In genomic region chr3:32059888-32060656, GRCm38 (mm10) we compare ENCODE assay signal across 10 mouse cellular contexts.
DNase-seq lines count a peak whose midpoint lies in the region; ATAC-seq and TF ChIP-seq lines count a peak whose summit lies in the region.
"Had no signal": no experiment of that assay in that cellular context is flagged by ENCODE, and none has a peak within 500 bp of the region (broad histone marks: within the 10 kb centered on the region; RNA-seq: fewer than 3 reads in every experiment).

No protein-coding gene starts in this region.

- TF ChIP-seq EP300 in liver, postnatal 0 days (IDR thresholded peaks at IDR 0.05; ENCODE audit: low read depth), result no peak

- DNase-seq in lung, postnatal 36 days, result peak; percentile 27
- DNase-seq in lung, adult 2 months, result no peak
- peak; percentile 67 for DNase-seq in layer of hippocampus, adult 9-11 months
- peak; percentile 77 for DNase-seq in midbrain, postnatal 0 days (ENCODE audit: low spot score)
- no peak for DNase-seq in liver, postnatal 0 days
- no peak for DNase-seq in cerebellum, adult 9-10 months
- DNase-seq: spleen, adult 18-20 months had no signal

- peak; percentile 83 for ATAC-seq in forebrain, embryonic 13.5 days
- ATAC-seq in midbrain, postnatal 0 days (ENCODE audit: low FRiP score), result peak; percentile 55; the same call in 1 of the 2 replicates
- no peak for ATAC-seq in liver, postnatal 0 days
- ATAC-seq: intestine, embryonic 15.5 days had no signal

- WGBS in lung, adult 2 months, result 55% methylated on average over 10 of the region's 10 CpGs
- WGBS in forebrain, embryonic 13.5 days, result 44% methylated on average over 10 of the region's 10 CpGs
- 35% methylated on average over 10 of the region's 10 CpGs for WGBS in midbrain, postnatal 0 days
- 64% methylated on average over 10 of the region's 10 CpGs for WGBS in liver, postnatal 0 days (ENCODE audit: insufficient replicate concordance)

- H3K9me3 ChIP-seq in forebrain, embryonic 13.5 days (replicated peaks), result no peaks in the 10 kb centered on the region
- no peaks in the 10 kb centered on the region for H3K9me3 ChIP-seq in midbrain, postnatal 0 days (ENCODE audit: low read length)
- no peaks in the 10 kb centered on the region for H3K9me3 ChIP-seq in liver, postnatal 0 days (ENCODE audit: low read length)
- H3K9me3 ChIP-seq: embryonic facial prominence, embryonic 13.5 days; intestine, embryonic 15.5 days had no signal

- H3K4me1 ChIP-seq in lung, adult 2 months (ENCODE audit: control insufficient read depth, insufficient read depth, low read length), result no peaks in the 10 kb centered on the region
- H3K4me1 ChIP-seq in forebrain, embryonic 13.5 days, result peaks cover 13% of the 10 kb centered on the region
- H3K4me1 ChIP-seq in midbrain, postnatal 0 days (ENCODE audit: insufficient read depth, low read length), result no peaks in the 10 kb centered on the region; the same call in 1 of the 2 replicates
- H3K4me1 ChIP-seq in liver, postnatal 0 days (ENCODE audit: insufficient read depth), result no peaks in the 10 kb centered on the region
- H3K4me1 ChIP-seq: intestine, embryonic 15.5 days had no signal

- H3K27me3 ChIP-seq in forebrain, embryonic 13.5 days, result no peaks in the 10 kb centered on the region
- H3K27me3 ChIP-seq in midbrain, postnatal 0 days (ENCODE audit: insufficient read depth, low read length), result no peaks in the 10 kb centered on the region
- H3K27me3 ChIP-seq in liver, postnatal 0 days (ENCODE audit: insufficient read depth, low read length), result no peaks in the 10 kb centered on the region
- H3K27me3 ChIP-seq: embryonic facial prominence, embryonic 13.5 days; intestine, embryonic 15.5 days had no signal

- no peak overlapping the region for H3K9ac ChIP-seq in forebrain, embryonic 13.5 days
- H3K9ac ChIP-seq in midbrain, postnatal 0 days (replicated peaks; ENCODE audit: low read length, poor library complexity, severe bottlenecking), result no peak overlapping the region
- H3K9ac ChIP-seq in liver, postnatal 0 days (replicated peaks), result no peak overlapping the region
- H3K9ac ChIP-seq: embryonic facial prominence, embryonic 13.5 days; intestine, embryonic 15.5 days had no signal

- H3K36me3 ChIP-seq in forebrain, embryonic 13.5 days (ENCODE audit: poor library complexity, severe bottlenecking), result no peaks in the 10 kb centered on the region
- H3K36me3 ChIP-seq in midbrain, postnatal 0 days (ENCODE audit: insufficient read depth, low read length), result no peaks in the 10 kb centered on the region
- no peaks in the 10 kb centered on the region for H3K36me3 ChIP-seq in liver, postnatal 0 days (replicated peaks; ENCODE audit: insufficient read depth, low read length)
- H3K36me3 ChIP-seq: embryonic facial prominence, embryonic 13.5 days; intestine, embryonic 15.5 days had no signal

- no peak overlapping the region for H3K4me2 ChIP-seq in forebrain, embryonic 13.5 days
- H3K4me2 ChIP-seq in midbrain, postnatal 0 days (ENCODE audit: low read depth, low read length, poor library complexity, severe bottlenecking), result 0 out of 2 replicates have a peak overlapping the region, but pooled peaks have one; percentile 1
- H3K4me2 ChIP-seq in liver, postnatal 0 days (ENCODE audit: low read depth, low read length), result no peak overlapping the region
- H3K4me2 ChIP-seq: embryonic facial prominence, embryonic 13.5 days; intestine, embryonic 15.5 days had no signal

- H3K4me3 ChIP-seq in lung, adult 2 months (replicated peaks; ENCODE audit: extremely low read depth, low read depth, low read length), result no peak overlapping the region
- no peak overlapping the region for H3K4me3 ChIP-seq in forebrain, embryonic 13.5 days
- H3K4me3 ChIP-seq in midbrain, postnatal 0 days (ENCODE audit: low read depth, low read length), result no peak overlapping the region
- H3K4me3 ChIP-seq in liver, postnatal 0 days (ENCODE audit: low read depth, low read length), result no peak overlapping the region
- H3K4me3 ChIP-seq: embryonic facial prominence, embryonic 13.5 days; intestine, embryonic 15.5 days had no signal

- TF ChIP-seq POLR2A in lung, adult 2 months (IDR thresholded peaks at IDR 0.05; ENCODE audit: borderline replicate concordance, extremely low read depth, low read depth, low read length), result no peak

- H3K27ac ChIP-seq in forebrain, embryonic 13.5 days, result no peak overlapping the region
- H3K27ac ChIP-seq in midbrain, postnatal 0 days (ENCODE audit: low read depth, low read length), result no peak overlapping the region
- H3K27ac ChIP-seq in liver, postnatal 0 days (ENCODE audit: low read depth), result no peak overlapping the region
- H3K27ac ChIP-seq: embryonic facial prominence, embryonic 13.5 days; intestine, embryonic 15.5 days had no signal

- TF ChIP-seq CTCF in lung, adult 2 months (IDR thresholded peaks at IDR 0.05; ENCODE audit: insufficient read depth, low read length), result no peak
- no peak for TF ChIP-seq CTCF in midbrain, postnatal 0 days (IDR thresholded peaks at IDR 0.05)
- no peak for TF ChIP-seq CTCF in liver, postnatal 0 days (IDR thresholded peaks at IDR 0.05; ENCODE audit: low read depth)

Comparison
In these comparisons a context has a peak if more than half of its experiments do, and no peak if none do; other contexts are left out.
1. DNase-seq: peak in lung, postnatal 36 days (single experiment), layer of hippocampus, adult 9-11 months (single experiment) and midbrain, postnatal 0 days (single experiment); none in lung, adult 2 months (single experiment), liver, postnatal 0 days (single experiment) and cerebellum, adult 9-10 months (single experiment).